Mouse (Mus musculus): Measurements from ENCODE around the gene Phf20. TPM values are rescaled to one million over a fixed set of nuclear protein-coding genes. Genes with fewer than 3 reads are reported as not detected.

The Phf20 gene
- polyA plus RNA-seq, 1 experiment from 2014 or later = 46.5 TPM

GRCm38 (mm10) chr2:156330681-156331080 is 134.4 kb downstream of the Phf20 start:
- WGBS = 68% methylated on average over 1 of the region's 1 CpGs
- Histone ChIP-seq H3K27me3 (ENCODE audit: control insufficient read depth, insufficient read depth, low read length) (no peaks in the 10 kb centered on the region), H3K9me3 (replicated peaks; ENCODE audit: control insufficient read depth, low read length) (no peaks in the 10 kb centered on the region), H3K4me2 (ENCODE audit: low read depth, low read length) (no peak overlapping the region), H3K4me1 (ENCODE audit: control insufficient read depth, insufficient read depth, low read length) (no peaks in the 10 kb centered on the region), H3K9ac (ENCODE audit: low read length) (no peak overlapping the region), H3K4me3 (ENCODE audit: low read length) (no peak overlapping the region), H3K36me3 (ENCODE audit: control insufficient read depth, insufficient read depth) (no peaks in the 10 kb centered on the region), H3K27ac (ENCODE audit: low read length) (no peak overlapping the region)
- no peak for ATAC-seq (replicated peaks; ENCODE audit: extremely low read depth, insufficient read depth, low FRiP score)

- Histone ChIP-seq H3K27ac (ENCODE audit: low read length) (no peak overlapping the region), H3K36me3 (ENCODE audit: control insufficient read depth, insufficient read depth) (no peaks in the 10 kb centered on the region), H3K9ac (ENCODE audit: low read length) (no peak overlapping the region), H3K4me2 (ENCODE audit: low read depth, low read length) (no peak overlapping the region), H3K27me3 (ENCODE audit: control insufficient read depth, insufficient read depth, low read length) (no peaks in the 10 kb centered on the region), H3K4me1 (ENCODE audit: control insufficient read depth, insufficient read depth, low read length) (no peaks in the 10 kb centered on the region), H3K9me3 (replicated peaks; ENCODE audit: control insufficient read depth, low read length) (no peaks in the 10 kb centered on the region), H3K4me3 (ENCODE audit: low read length) (no peak overlapping the region)
- WGBS = 69% methylated on average over 7 of the region's 7 CpGs
- ATAC-seq (replicated peaks; ENCODE audit: extremely low read depth, insufficient read depth, low FRiP score) = no peak
Measured at GRCm38 (mm10) chr2:156331446-156331965, 135.2 kb downstream of the Phf20 start.

- Histone ChIP-seq H3K4me1 (ENCODE audit: control insufficient read depth, insufficient read depth, low read length) (no peaks in the 10 kb centered on the region), H3K4me2 (ENCODE audit: low read depth, low read length) (no peak overlapping the region), H3K36me3 (ENCODE audit: control insufficient read depth, insufficient read depth) (no peaks in the 10 kb centered on the region), H3K9me3 (replicated peaks; ENCODE audit: control insufficient read depth, low read length) (no peaks in the 10 kb centered on the region), H3K27me3 (ENCODE audit: control insufficient read depth, insufficient read depth, low read length) (no peaks in the 10 kb centered on the region), H3K27ac (ENCODE audit: low read length) (no peak overlapping the region), H3K4me3 (ENCODE audit: low read length) (no peak overlapping the region), H3K9ac (ENCODE audit: low read length) (no peak overlapping the region)
- ATAC-seq (replicated peaks; ENCODE audit: extremely low read depth, insufficient read depth, low FRiP score) = no peak
- 58% methylated on average over 4 of the region's 4 CpGs for WGBS
Measured at GRCm38 (mm10) chr2:156340078-156340477, 143.8 kb downstream of the Phf20 start.

- Histone ChIP-seq H3K4me2 (ENCODE audit: low read depth, low read length) (no peak overlapping the region), H3K4me1 (ENCODE audit: control insufficient read depth, insufficient read depth, low read length) (no peaks in the 10 kb centered on the region), H3K4me3 (ENCODE audit: low read length) (no peak overlapping the region), H3K27me3 (ENCODE audit: control insufficient read depth, insufficient read depth, low read length) (no peaks in the 10 kb centered on the region), H3K9me3 (replicated peaks; ENCODE audit: control insufficient read depth, low read length) (no peaks in the 10 kb centered on the region), H3K9ac (ENCODE audit: low read length) (no peak overlapping the region), H3K27ac (ENCODE audit: low read length) (no peak overlapping the region), H3K36me3 (ENCODE audit: control insufficient read depth, insufficient read depth) (no peaks in the 10 kb centered on the region)
- ATAC-seq (replicated peaks; ENCODE audit: extremely low read depth, insufficient read depth, low FRiP score) = peak; percentile 59; the same call in 1 of the 2 replicates
- WGBS = 50% methylated on average over 12 of the region's 12 CpGs
Measured at GRCm38 (mm10) chr2:156344775-156345532, 148.7 kb downstream of the Phf20 start.

- H3K27ac ChIP-seq (ENCODE audit: low read length) = no peak overlapping the region
- no peaks in the 10 kb centered on the region for H3K9me3 ChIP-seq (replicated peaks; ENCODE audit: control insufficient read depth, low read length)
- H3K27me3 ChIP-seq (ENCODE audit: control insufficient read depth, insufficient read depth, low read length) = no peaks in the 10 kb centered on the region
- no peak for ATAC-seq (replicated peaks; ENCODE audit: extremely low read depth, insufficient read depth, low FRiP score)
- 69% methylated on average over 4 of the region's 4 CpGs for WGBS
- H3K36me3 ChIP-seq (ENCODE audit: control insufficient read depth, insufficient read depth) = no peaks in the 10 kb centered on the region
- H3K4me2 ChIP-seq (ENCODE audit: low read depth, low read length) = no peak overlapping the region
- no peaks in the 10 kb centered on the region for H3K4me1 ChIP-seq (ENCODE audit: control insufficient read depth, insufficient read depth, low read length)
- H3K4me3 ChIP-seq (ENCODE audit: low read length) = no peak overlapping the region
- no peak overlapping the region for H3K9ac ChIP-seq (ENCODE audit: low read length)
Measured at GRCm38 (mm10) chr2:156348812-156349211, 152.5 kb downstream of the Phf20 start.

- Histone ChIP-seq H3K4me3 (ENCODE audit: low read length) (no peak overlapping the region), H3K27me3 (ENCODE audit: control insufficient read depth, insufficient read depth, low read length) (no peaks in the 10 kb centered on the region), H3K4me2 (ENCODE audit: low read depth, low read length) (no peak overlapping the region), H3K4me1 (ENCODE audit: control insufficient read depth, insufficient read depth, low read length) (no peaks in the 10 kb centered on the region), H3K9ac (ENCODE audit: low read length) (no peak overlapping the region), H3K9me3 (replicated peaks; ENCODE audit: control insufficient read depth, low read length) (no peaks in the 10 kb centered on the region), H3K36me3 (ENCODE audit: control insufficient read depth, insufficient read depth) (no peaks in the 10 kb centered on the region), H3K27ac (ENCODE audit: low read length) (no peak overlapping the region)
- WGBS = 68% methylated on average over 4 of the region's 4 CpGs
- ATAC-seq (replicated peaks; ENCODE audit: extremely low read depth, insufficient read depth, low FRiP score) = no peak
Measured at GRCm38 (mm10) chr2:156349286-156349848, 153.1 kb downstream of the Phf20 start.

GRCm38 (mm10) chr2:156351243-156351642 is 155.0 kb downstream of the Phf20 start:
- Histone ChIP-seq H3K4me2 (ENCODE audit: low read depth, low read length) (no peak overlapping the region), H3K9ac (ENCODE audit: low read length) (no peak overlapping the region), H3K4me3 (ENCODE audit: low read length) (no peak overlapping the region), H3K27me3 (ENCODE audit: control insufficient read depth, insufficient read depth, low read length) (no peaks in the 10 kb centered on the region), H3K9me3 (replicated peaks; ENCODE audit: control insufficient read depth, low read length) (no peaks in the 10 kb centered on the region), H3K36me3 (ENCODE audit: control insufficient read depth, insufficient read depth) (no peaks in the 10 kb centered on the region), H3K27ac (ENCODE audit: low read length) (no peak overlapping the region), H3K4me1 (ENCODE audit: control insufficient read depth, insufficient read depth, low read length) (no peaks in the 10 kb centered on the region)
- no peak for ATAC-seq (replicated peaks; ENCODE audit: extremely low read depth, insufficient read depth, low FRiP score)
- 83% methylated on average over 7 of the region's 7 CpGs for WGBS

GRCm38 (mm10) chr2:156352413-156353165 is 156.3 kb downstream of the Phf20 start:
- Histone ChIP-seq H3K4me1 (ENCODE audit: control insufficient read depth, insufficient read depth, low read length) (no peaks in the 10 kb centered on the region), H3K9me3 (replicated peaks; ENCODE audit: control insufficient read depth, low read length) (no peaks in the 10 kb centered on the region), H3K27me3 (ENCODE audit: control insufficient read depth, insufficient read depth, low read length) (no peaks in the 10 kb centered on the region), H3K27ac (ENCODE audit: low read length) (no peak overlapping the region), H3K4me2 (ENCODE audit: low read depth, low read length) (no peak overlapping the region), H3K4me3 (ENCODE audit: low read length) (no peak overlapping the region), H3K9ac (ENCODE audit: low read length) (no peak overlapping the region), H3K36me3 (ENCODE audit: control insufficient read depth, insufficient read depth) (no peaks in the 10 kb centered on the region)
- 70% methylated on average over 8 of the region's 8 CpGs for WGBS
- ATAC-seq (replicated peaks; ENCODE audit: extremely low read depth, insufficient read depth, low FRiP score) = no peak

- H3K9ac ChIP-seq (ENCODE audit: low read length) = no peak overlapping the region
- 41% methylated on average over 7 of the region's 7 CpGs for WGBS
- H3K9me3 ChIP-seq (replicated peaks; ENCODE audit: control insufficient read depth, low read length) = no peaks in the 10 kb centered on the region
- no peak overlapping the region for H3K4me3 ChIP-seq (ENCODE audit: low read length)
- H3K27ac ChIP-seq (ENCODE audit: low read length) = no peak overlapping the region
- no peaks in the 10 kb centered on the region for H3K4me1 ChIP-seq (ENCODE audit: control insufficient read depth, insufficient read depth, low read length)
- H3K27me3 ChIP-seq (ENCODE audit: control insufficient read depth, insufficient read depth, low read length) = no peaks in the 10 kb centered on the region
- no peak; the same call in 1 of the 2 replicates for ATAC-seq (replicated peaks; ENCODE audit: extremely low read depth, insufficient read depth, low FRiP score)
- H3K4me2 ChIP-seq (ENCODE audit: low read depth, low read length) = no peak overlapping the region
- H3K36me3 ChIP-seq (ENCODE audit: control insufficient read depth, insufficient read depth) = no peaks in the 10 kb centered on the region
Measured at GRCm38 (mm10) chr2:156353265-156353692, 157.0 kb downstream of the Phf20 start.
